Mouse (Mus musculus) gastrocnemius, postnatal 36 days (tissue): ENCODE measurements around the gene Ddx59. TPM values are rescaled to one million over a fixed set of nuclear protein-coding genes. Genes with fewer than 3 reads are reported as not detected.

Experiments used
- DNase-seq, 2 experiments: peaks; one replicate each; pipeline ENCODE4 v3.0.0; 2022
- intact Hi-C: fragments of 180-260 bp; cut with DNase I; formaldehyde crosslinking; loops from one replicate; pipeline ENCODE4 v1.15.1; 2025
- total RNA-seq, 2 experiments: library from RNA; stranded (reverse); gene quantifications; 2 replicates each; pipeline ENCODE4 v1.2.3; 2021

Ddx59 gene
- total RNA-seq, 2 experiments from 2014 or later: 13.2 to 16.5 TPM

DNA sequence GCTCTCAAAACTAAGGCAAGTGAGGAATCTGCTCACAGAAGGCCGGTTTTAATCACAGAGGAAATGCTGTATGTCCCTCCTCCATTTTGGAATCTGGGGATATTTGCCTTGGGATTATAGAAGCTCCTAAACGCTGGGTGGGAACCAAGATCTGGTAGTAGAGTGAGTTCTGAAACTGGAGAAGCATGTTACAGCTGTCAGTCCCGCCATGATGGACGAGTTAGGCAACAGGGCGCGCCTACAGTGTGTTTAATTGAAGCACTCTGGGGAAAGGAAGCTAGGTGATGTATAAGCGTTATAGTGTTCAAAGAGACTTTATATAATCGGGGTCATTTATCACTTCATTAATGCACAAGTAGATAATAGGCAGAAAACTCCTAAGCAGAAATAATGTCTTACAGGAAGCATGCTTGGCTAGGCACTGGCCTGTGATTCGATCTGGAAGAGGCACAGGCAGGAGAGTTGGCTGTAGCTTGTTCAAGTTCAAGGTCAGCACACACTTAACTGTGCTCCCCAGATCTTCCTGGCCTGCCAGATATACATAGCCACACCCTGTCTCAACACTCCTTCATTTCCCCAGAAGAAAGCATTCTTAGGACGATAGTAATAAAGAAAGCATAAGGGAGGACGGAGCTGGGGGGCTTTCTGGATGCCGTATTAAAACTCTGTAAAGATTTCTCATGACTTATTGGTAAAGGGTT lies 29.6 kb downstream of the Ddx59 start:
- intact Hi-C loops: no loop called here
- DNase-seq: no peak

DNA sequence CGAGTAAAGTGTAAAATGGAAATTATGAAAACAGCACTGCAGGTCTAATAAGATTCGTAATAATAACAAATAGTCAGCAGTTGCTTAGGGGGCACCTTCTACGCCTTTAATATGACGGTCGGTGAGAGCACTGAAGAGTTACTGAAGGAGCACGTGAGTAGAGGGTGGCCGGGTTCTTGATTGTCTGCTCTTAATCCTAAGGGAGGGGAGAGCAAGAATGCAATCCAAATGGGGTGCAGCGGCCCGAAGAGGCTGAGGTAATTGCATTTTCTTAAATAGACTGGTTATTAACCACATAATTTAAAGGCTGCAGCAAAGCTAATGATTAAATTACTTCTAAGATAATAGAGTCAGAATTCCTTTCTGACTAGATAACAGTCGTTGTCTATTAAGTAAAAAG lies 31.9 kb downstream of the Ddx59 start:
- intact Hi-C loops: no loop called here

DNA sequence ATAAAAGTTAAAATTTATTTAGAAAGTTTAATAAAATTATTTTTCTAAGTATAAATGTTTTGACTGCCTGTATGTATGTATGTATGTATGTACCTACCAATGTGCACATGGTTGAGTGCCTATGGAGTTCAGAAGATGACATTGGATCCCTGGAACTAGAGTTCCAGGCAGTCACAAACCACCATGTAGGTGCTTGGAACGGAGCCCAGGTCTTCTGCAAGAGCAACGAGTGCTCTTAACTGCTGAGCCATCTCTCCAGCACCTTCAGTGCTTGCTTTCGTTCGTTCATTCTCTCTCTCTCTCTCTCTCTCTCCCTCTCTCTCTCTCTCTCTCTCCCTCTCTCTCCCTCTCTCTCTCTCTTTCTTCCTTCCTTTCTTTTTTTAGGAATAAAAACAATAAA lies 32.3 kb downstream of the Ddx59 start:
- intact Hi-C loops: no loop called here
- DNase-seq: no peak

More for the DNA sequence above, 31.9 kb downstream of the Ddx59 start:
- DNase-seq: no peak

DNA sequence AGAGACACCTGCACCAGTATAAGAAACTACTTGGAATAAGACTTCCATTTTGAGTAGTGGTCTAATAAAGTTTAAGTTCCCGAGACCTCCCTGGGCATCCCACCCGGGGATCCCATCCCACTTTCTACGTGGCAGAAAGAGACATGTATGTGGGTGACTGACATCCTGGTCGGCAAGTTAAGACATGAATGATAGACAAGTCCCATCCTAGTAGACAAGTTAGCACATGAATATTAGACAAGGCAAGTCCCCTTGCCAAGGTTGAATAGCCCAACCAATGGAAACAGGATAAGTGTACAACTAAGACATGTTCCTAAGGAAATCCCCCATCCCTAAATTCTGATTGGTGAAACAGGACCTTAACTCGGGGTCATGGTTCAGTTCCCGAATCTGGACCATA lies 34.5 kb downstream of the Ddx59 start:
- DNase-seq: no peak
- intact Hi-C loops: no loop called here

DNA sequence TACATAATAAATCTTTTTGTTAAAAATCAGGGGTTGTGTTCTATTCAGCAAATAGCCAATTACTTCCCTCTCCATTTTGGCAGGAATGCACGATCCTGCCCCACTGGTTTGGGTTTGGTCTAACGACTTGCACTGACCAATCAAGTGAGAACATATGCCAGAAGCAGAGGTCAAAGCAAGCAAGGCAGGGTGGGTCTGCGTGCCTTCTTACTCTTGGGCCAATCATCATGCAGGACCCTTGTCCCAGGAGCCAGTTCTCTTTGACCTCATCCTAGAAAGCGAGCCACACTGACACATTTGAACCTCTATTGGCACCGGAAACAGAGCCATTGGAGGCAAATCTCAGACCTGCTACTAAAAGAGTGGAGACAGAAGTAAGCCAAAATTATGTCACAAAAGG lies 35.1 kb downstream of the Ddx59 start:
- intact Hi-C loops: no loop called here
- DNase-seq: no peak

DNA sequence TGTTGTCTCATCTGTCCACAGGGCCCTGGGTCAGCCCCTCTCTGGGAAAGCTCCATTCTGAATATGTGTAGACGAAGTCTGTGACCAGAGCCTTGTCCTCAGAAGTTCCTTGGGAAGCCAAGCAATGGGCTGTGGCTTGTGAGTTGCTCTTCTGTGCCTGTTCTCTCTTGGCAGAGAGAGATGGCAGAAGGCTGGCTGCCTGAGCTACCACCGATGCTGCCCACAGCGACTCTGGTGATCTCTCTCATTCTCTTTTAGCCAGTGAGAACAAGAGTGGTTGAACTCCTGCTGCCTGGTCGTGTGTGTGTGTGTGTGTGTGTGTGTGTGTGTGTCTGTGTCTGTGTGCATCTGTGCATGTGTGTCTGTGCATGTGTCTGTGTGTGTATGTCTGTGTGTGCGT lies 37.4 kb downstream of the Ddx59 start:
- no peak for DNase-seq
- intact Hi-C loops: no loop called here

DNA sequence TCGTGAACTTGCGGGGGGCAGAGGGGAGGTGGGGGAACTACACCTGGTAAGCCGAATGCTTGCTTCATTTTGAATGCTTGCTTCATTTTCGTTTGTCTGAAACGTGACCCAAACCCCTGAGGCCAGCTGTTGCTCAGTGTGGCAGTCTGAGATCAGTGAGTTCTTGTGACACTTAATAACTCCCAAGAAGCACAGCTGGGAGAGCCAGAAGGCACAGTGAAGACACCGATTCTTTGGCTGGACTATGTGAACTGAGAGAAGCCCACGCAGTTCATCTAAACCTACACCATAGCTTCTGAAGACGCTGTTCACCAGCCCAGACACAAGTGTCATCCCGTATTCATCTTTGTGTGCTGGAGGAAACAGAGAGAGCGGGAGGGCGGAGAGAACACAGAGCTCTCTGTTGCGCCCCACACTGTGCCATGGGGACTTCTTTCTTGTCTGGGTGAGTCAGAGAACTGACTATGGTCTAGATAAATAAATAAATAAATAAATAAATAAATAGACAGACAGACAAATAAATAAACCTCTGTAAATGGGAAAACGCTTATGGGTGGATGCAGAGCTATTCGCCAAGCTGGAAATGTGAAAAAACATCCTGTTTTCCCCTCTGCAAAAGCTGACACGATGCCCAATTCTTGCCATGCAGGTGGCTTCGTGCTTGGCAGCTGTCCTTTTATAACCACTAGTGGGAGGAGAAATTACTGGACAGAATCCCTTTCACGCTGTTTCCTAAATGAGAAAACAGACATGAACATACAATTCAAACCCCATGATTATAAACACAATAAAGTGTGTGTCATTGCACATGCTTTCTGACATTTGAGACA lies 40.9 kb downstream of the Ddx59 start:
- intact Hi-C loops: loop anchor here (5.0 kb wide), 2 partner anchors 149 to 164 kb away; no protein-coding TSS in a partner anchor
- DNase-seq: no peak

DNA sequence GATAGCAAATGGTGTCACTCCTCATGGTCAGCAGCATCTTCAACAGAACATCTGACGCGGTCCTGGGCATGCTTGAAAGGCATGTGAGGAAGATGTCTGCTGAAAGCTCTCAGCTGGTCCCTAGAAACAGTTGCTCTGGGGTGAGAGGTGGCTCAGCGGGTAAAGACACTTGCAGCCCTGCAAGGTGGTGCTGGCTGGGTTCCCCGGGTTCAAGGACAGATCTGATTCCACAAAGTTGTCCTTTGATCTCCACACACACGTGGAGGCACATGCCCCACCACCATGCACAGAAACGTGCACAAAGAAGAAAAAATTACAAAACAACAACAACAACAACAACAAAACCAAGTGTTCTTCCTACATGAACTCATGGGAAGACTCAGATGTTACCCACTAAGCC lies 41.7 kb downstream of the Ddx59 start:
- intact Hi-C loops: loop anchor here (5.0 kb wide), 2 partner anchors 149 to 164 kb away; no protein-coding TSS in a partner anchor
- DNase-seq: no peak

DNA sequence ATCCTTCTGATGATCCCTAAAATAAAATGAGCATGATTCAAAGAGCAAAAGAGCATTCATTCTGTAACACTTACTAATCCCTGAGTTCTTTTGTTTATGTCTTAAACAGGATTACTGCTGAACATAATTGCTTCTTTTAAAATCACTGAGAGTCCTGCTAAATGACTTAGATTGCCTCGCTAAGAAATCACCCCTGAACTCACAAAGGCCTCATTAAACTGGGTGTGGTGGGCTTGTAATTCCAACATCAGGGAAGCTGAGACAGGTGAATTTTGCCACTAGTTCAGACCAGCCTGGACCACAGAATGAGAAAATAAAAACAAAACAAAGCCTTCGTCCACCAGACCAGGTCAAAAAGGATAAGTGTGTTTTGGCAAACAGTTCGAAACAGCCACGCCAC lies 42.3 kb downstream of the Ddx59 start:
- DNase-seq: no peak
- intact Hi-C loops: loop anchor here (5.0 kb wide), 2 partner anchors 150 to 165 kb away; no protein-coding TSS in a partner anchor

DNA sequence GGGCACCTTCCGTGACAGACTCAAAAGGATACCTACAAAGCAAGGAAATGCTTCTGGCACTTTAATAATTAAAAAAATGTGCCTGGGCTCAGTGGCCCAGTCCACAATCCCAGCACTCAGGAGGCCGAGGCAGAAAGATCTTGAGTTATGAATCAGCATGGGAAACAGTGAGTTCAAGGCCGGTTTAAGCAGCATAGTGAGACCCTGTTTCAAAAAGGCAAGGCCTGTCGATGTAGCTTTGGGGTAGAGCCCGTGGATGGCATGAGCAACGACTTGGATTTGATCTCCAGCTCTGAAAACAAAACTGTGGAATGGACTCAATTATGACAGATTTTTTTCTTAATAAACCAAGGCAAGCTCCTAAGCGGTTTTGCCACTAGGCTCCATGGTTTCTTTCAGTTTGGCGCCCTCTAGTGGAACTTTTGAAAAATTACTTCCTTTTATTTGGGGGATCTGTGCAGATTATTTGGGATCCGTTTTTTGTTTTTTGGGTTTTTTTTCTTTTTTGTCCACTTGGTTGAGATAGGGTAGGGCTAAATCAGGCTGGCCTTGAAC lies 43.7 kb downstream of the Ddx59 start:
- DNase-seq: no peak
- intact Hi-C loops: loop anchor here (2.0 to 5.0 kb wide), 3 partner anchors 151 to 288 kb away; no protein-coding TSS in a partner anchor

DNA sequence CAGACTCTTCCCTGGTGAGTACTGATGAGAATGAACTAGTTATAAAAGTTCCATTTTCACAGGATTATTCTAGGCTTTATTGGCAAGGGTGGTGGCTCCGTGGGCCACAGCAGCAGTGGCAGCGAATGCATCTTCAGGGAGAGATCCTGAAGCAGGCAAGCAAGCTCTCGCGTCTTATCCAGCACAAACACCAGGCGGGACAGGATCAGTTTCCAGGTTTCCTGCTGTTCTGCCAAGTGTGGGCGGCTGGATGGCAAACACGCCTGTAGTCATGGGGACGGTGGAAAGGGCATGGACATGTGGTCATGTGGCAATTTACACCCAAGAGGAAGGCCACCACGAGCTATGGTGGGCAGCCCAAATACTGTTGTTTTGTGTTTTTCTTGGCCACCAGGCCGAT lies 47.4 kb downstream of the Ddx59 start:
- intact Hi-C loops: no loop called here
- DNase-seq: no peak

DNA sequence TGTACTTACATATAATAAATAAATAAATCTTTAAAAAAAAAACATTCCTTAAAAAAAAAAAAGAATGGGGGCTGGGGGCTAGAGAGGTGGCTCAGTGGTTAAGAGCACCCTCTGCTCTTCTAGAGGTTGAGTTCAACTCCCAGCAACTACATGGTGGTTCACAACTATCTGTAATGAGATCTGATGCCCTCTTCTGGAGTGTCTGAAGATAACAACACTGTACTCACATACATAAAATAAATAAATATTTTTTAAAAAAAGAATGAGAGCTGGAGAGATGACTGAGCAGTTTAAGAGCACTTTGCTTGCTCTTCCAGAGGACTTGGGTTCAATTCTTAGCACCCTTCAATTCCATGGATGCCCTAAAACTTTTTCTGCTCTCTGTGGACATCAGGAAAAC lies 50.1 kb downstream of the Ddx59 start:
- DNase-seq: no peak
- intact Hi-C loops: no loop called here

DNA sequence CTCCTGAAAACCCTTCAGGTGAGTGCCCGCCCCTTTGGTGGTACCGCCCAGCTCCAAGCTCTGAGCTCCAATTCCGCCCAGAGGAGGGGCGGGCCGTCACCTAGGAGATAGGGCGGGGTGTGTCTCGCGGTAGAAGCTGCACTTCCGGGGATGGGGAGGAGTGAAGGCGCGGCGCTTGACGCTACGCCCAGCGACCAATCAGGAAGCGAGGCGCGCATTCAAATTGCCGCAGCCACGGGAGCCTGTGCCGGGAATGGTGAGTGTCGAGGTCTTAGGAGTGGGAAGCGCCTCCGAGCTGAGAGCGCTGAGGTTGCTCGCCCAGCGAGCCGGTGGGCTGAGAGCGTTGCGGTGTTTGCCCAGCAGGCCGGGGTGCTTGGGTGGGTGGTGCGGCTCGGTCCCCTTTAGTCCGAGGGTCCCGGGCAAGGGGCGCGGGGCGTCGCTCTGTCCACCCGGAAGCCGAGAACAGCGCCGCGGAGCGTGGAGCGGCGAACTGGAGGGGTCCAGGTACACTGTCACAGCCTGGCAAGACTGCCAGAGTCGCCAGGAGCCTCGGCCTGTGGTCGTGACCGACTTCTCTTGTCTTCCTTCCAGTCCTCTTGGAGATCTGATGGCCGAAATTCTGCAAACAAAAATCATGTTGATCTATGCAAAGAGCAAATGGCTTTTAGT lies 51.2 kb downstream of the Ddx59 start, which contains the start of gene Kif14:
TSS of gene Kif14 (plus strand) at position 201 of the 669 bp plus-strand sequence.
- intact Hi-C loops: no loop called here
- DNase-seq: peak; percentile 84 to 88

DNA sequence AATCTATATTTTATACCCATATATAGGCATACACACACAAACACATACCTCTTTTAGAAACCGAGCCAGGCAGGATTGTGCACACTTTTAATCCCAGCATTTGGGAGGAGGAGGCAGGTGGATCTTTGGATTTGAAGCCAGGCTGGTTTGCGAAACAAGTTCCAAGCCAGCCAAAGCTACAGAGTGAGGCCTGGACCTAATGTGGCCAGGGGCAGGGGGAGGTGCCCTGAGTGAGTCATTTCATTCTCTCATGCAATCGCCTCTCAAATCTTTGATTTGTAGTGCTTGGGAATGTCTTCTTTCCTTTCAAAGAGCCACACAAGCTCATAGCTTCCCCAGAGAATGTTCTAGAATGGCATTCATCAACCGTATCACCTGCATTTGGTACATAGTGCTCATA lies 54.3 kb downstream of the Ddx59 start:
- intact Hi-C loops: no loop called here
- no peak for DNase-seq

DNA sequence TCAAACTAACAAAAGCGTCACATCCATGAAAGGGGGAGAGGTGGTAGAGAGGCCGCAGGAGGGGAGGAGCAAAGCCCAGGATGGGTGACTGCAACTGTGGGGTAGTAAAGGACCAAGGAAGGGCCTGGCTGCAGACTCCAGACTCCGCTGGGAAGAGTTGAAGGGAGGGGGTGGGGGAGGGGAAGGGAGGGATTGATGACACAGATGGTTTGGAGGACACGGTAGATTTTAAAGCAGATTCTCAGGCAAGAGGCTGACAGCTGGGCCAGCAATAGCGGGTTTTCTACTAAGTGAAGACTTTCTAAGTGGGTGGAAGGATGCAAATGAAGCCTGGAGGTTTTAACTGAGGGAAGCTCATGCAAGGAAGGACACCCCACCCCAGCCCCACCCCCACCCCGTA lies 55.4 kb downstream of the Ddx59 start:
- intact Hi-C loops: no loop called here
- DNase-seq: no peak

Other genes starting within 250 kb of the Ddx59 start
- not detected for gene Mroh3, start 202.4 kb upstream of the Ddx59 start, total RNA-seq
- not detected for gene Inava, start 181.0 kb upstream of the Ddx59 start, total RNA-seq
- not detected for gene Gpr25, start 154.4 kb upstream of the Ddx59 start, total RNA-seq
- 10 to 100 TPM in 1 of 2 experiments, 1 to 10 TPM in 1; 9.1 to 10.6 TPM for gene Camsap2, start 69.2 kb upstream of the Ddx59 start, total RNA-seq
- under 1 TPM; 0.28 to 0.42 TPM for gene Kif14, start 51.1 kb downstream of the Ddx59 start, total RNA-seq
- gene Zfp281, start 209.6 kb downstream of the Ddx59 start, total RNA-seq: 10 to 100 TPM in 1 of 2 experiments, 1 to 10 TPM in 1; 8.3 to 10.9 TPM